In the genomic region with DNA sequence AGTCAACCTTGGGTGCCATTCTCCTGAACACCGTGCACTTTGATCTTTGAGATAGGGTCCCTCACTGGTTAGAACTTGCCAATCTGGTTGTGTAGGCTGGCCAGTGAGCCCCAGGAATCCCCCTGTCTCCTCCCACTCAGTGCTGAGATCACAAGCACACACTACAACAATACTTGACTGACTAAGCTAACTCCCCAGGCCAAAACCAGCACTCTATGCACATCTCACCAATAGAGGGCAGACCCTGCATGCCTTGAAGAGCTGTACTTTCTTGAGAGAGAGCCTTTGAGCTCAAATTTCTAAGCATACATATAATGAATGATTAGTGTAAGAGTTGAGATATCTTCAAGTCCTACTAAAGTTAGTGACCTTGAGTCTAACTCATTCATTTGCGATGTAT, we compare ENCODE assay signal across 10 mouse cellular contexts. TPM values are rescaled to one million over a fixed set of nuclear protein-coding genes. Genes with fewer than 3 reads are reported as not detected.
DNase-seq lines count a peak whose midpoint lies in the region; ATAC-seq and TF ChIP-seq lines count a peak whose summit lies in the region.
"Had no signal": no experiment of that assay in that cellular context is flagged by ENCODE, and none has a peak within 500 bp of the region (broad histone marks: within the 10 kb centered on the region; RNA-seq: fewer than 3 reads in every experiment).

No protein-coding gene starts in this region.

- no peaks in the 10 kb centered on the region for H3K79me2 ChIP-seq in liver, adult 2 months (ENCODE audit: control insufficient read depth, insufficient read depth, low read length)

- H3K9ac ChIP-seq in embryonic facial prominence, embryonic 11.5 days (replicated peaks; ENCODE audit: low read length), result no peak overlapping the region
- no peak overlapping the region for H3K9ac ChIP-seq in liver, adult 2 months (ENCODE audit: low read depth, low read length)
- no peak overlapping the region for H3K9ac ChIP-seq in liver, embryonic 12.5 days
- H3K9ac ChIP-seq: limb, embryonic 15.5 days had no signal

- 76% methylated on average over 2 of the region's 2 CpGs for WGBS in embryonic facial prominence, embryonic 11.5 days
- 78% methylated on average over 2 of the region's 2 CpGs for WGBS in embryonic facial prominence, embryonic 10.5 days
- WGBS in liver, adult 2 months, result 77% methylated on average over 2 of the region's 2 CpGs
- 65% methylated on average over 2 of the region's 2 CpGs for WGBS in liver, embryonic 12.5 days (ENCODE audit: insufficient replicate concordance)

- no peaks in the 10 kb centered on the region for H3K9me3 ChIP-seq in embryonic facial prominence, embryonic 11.5 days (replicated peaks; ENCODE audit: control insufficient read depth, low read length)
- no peaks in the 10 kb centered on the region for H3K9me3 ChIP-seq in embryonic facial prominence, embryonic 10.5 days
- no peaks in the 10 kb centered on the region for H3K9me3 ChIP-seq in liver, embryonic 12.5 days (replicated peaks)
- H3K9me3 ChIP-seq: limb, embryonic 15.5 days had no signal

- no peak overlapping the region for H3K27ac ChIP-seq in embryonic facial prominence, embryonic 11.5 days (replicated peaks; ENCODE audit: low read depth, low read length)
- no peak overlapping the region for H3K27ac ChIP-seq in embryonic facial prominence, embryonic 10.5 days (replicated peaks)
- H3K27ac ChIP-seq in liver, adult 2 months (replicated peaks; ENCODE audit: insufficient read depth, low read depth, low read length), result no peak overlapping the region
- no peak overlapping the region for H3K27ac ChIP-seq in liver, embryonic 12.5 days
- H3K27ac ChIP-seq: limb, embryonic 15.5 days had no signal

- ATAC-seq in embryonic facial prominence, embryonic 11.5 days (replicated peaks; ENCODE audit: insufficient number of reproducible peaks, low FRiP score, low TSS enrichment, low read depth), result no peak
- no peak for ATAC-seq in liver, embryonic 12.5 days

- H3K27me3 ChIP-seq in embryonic facial prominence, embryonic 11.5 days (ENCODE audit: control insufficient read depth, insufficient read depth, low read length), result no peaks in the 10 kb centered on the region
- no peaks in the 10 kb centered on the region for H3K27me3 ChIP-seq in embryonic facial prominence, embryonic 10.5 days (replicated peaks; ENCODE audit: low read depth, poor library complexity, severe bottlenecking)
- no peaks in the 10 kb centered on the region for H3K27me3 ChIP-seq in liver, adult 2 months (ENCODE audit: control insufficient read depth, insufficient read depth, low read length)
- H3K27me3 ChIP-seq in liver, embryonic 12.5 days (replicated peaks), result no peaks in the 10 kb centered on the region
- H3K27me3 ChIP-seq: limb, embryonic 15.5 days had no signal

- no peaks in the 10 kb centered on the region for H3K36me3 ChIP-seq in embryonic facial prominence, embryonic 11.5 days (replicated peaks; ENCODE audit: control insufficient read depth, insufficient read depth, low read depth, low read length)
- no peaks in the 10 kb centered on the region for H3K36me3 ChIP-seq in embryonic facial prominence, embryonic 10.5 days (replicated peaks)
- H3K36me3 ChIP-seq in liver, adult 2 months (ENCODE audit: control insufficient read depth, insufficient read depth, low read length), result no peaks in the 10 kb centered on the region
- no peaks in the 10 kb centered on the region for H3K36me3 ChIP-seq in liver, embryonic 12.5 days
- H3K36me3 ChIP-seq: limb, embryonic 15.5 days had no signal

- no peak for TF ChIP-seq POLR2A in liver, adult 2 months (IDR thresholded peaks at IDR 0.05; ENCODE audit: extremely low read depth, insufficient read depth, low read length)

- H3K4me3 ChIP-seq in embryonic facial prominence, embryonic 11.5 days (ENCODE audit: low read depth, low read length), result no peak overlapping the region
- no peak overlapping the region for H3K4me3 ChIP-seq in embryonic facial prominence, embryonic 10.5 days
- no peak overlapping the region for H3K4me3 ChIP-seq in liver, adult 2 months (ENCODE audit: insufficient read depth, low read depth, low read length)
- no peak overlapping the region for H3K4me3 ChIP-seq in liver, embryonic 12.5 days
- H3K4me3 ChIP-seq: limb, embryonic 15.5 days had no signal

- no peak overlapping the region for H3K4me2 ChIP-seq in embryonic facial prominence, embryonic 11.5 days (ENCODE audit: low read depth, low read length)
- no peak overlapping the region for H3K4me2 ChIP-seq in liver, embryonic 12.5 days
- H3K4me2 ChIP-seq: limb, embryonic 15.5 days had no signal

- TF ChIP-seq CTCF in liver, adult 2 months (IDR thresholded peaks at IDR 0.05; ENCODE audit: low read depth, low read length), result peak; percentile 59

- DNase-seq in embryonic facial prominence, embryonic 11.5 days (ENCODE audit: low spot score), result peak; percentile 31
- DNase-seq in embryonic facial prominence, embryonic 10.5 days (ENCODE audit: low spot score), result no peak
- peak; percentile 66 for DNase-seq in liver, adult 2 months (ENCODE audit: extremely low read depth, low read depth, low spot score)
- peak; percentile 57 for DNase-seq in embryo, embryonic 10 days (ENCODE audit: low spot score)
- DNase-seq in lung, postnatal 14 days, result peak; percentile 7
- no peak for DNase-seq in gastrocnemius, postnatal 25 days
- DNase-seq in right cerebral cortex, postnatal 14 days, result no peak

- H3K4me1 ChIP-seq in embryonic facial prominence, embryonic 11.5 days (ENCODE audit: control insufficient read depth, insufficient read depth, low read length), result no peaks in the 10 kb centered on the region
- no peaks in the 10 kb centered on the region for H3K4me1 ChIP-seq in embryonic facial prominence, embryonic 10.5 days
- peaks cover 3% of the 10 kb centered on the region; the same call in 1 of the 2 replicates for H3K4me1 ChIP-seq in liver, adult 2 months (ENCODE audit: control insufficient read depth, insufficient read depth, low read length)
- H3K4me1 ChIP-seq in liver, embryonic 12.5 days, result no peaks in the 10 kb centered on the region
- H3K4me1 ChIP-seq: limb, embryonic 15.5 days had no signal

RNA-seq across cellular contexts. Expression of a gene that starts 9.3 kb away (rescaled TPM):
- not detected in 2 replicates for polyA plus RNA-seq in embryonic facial prominence, embryonic 11.5 days (2014; fragmentation: Nextera tagmentation; extraction: Ambion mirVana)
- polyA plus RNA-seq in embryonic facial prominence, embryonic 10.5 days (2016; fragmentation: Nextera tagmentation; extraction: Ambion mirVana), result 0.15 TPM in 1 of 2 replicates, not detected in the other
- total RNA-seq in liver, adult 2 months (2014; rRNA removed), result 113 and 297 TPM in 2 replicates
- 47.1 and 54.4 TPM in 2 replicates for polyA plus RNA-seq in liver, adult 2 months (2012; rRNA removed)
- polyA plus RNA-seq in liver, embryonic 12.5 days (2016; fragmentation: Nextera tagmentation; extraction: Ambion mirVana), result not detected in 2 replicates
- total RNA-seq in gastrocnemius, postnatal 25 days (2021), result not detected
- polyA plus RNA-seq: heart, embryonic 14.5 days had no signal

Comparison
In these comparisons a context has a peak if more than half of its experiments do, and no peak if none do; other contexts are left out.
1. DNase-seq: peak in embryonic facial prominence, embryonic 11.5 days (single experiment), liver, adult 2 months (single experiment), embryo, embryonic 10 days (single experiment) and lung, postnatal 14 days (single experiment); none in embryonic facial prominence, embryonic 10.5 days (single experiment), gastrocnemius, postnatal 25 days (single experiment) and right cerebral cortex, postnatal 14 days (single experiment).
2. RNA of a gene that starts 9.3 kb away (polyA plus RNA-seq): 47.1 to 54.4 TPM in liver, adult 2 months; not detected in embryonic facial prominence, embryonic 11.5 days, 0.15 TPM in embryonic facial prominence, embryonic 10.5 days and not detected in liver, embryonic 12.5 days; every median in the first group is over 10 times any median in the second.